Mouse (Mus musculus): ENCODE results near the gene Serpina11. TPM values are rescaled to one million over a fixed set of nuclear protein-coding genes. Genes with fewer than 3 reads are reported as not detected.
"Not testable (repeated sequence)": the region's sequence is repeated elsewhere in the genome, so short reads cannot be mapped to it uniquely, and the experiment has no call there.

Serpina11 gene
- polyA plus RNA-seq, 1 experiment, result not detected

DNA sequence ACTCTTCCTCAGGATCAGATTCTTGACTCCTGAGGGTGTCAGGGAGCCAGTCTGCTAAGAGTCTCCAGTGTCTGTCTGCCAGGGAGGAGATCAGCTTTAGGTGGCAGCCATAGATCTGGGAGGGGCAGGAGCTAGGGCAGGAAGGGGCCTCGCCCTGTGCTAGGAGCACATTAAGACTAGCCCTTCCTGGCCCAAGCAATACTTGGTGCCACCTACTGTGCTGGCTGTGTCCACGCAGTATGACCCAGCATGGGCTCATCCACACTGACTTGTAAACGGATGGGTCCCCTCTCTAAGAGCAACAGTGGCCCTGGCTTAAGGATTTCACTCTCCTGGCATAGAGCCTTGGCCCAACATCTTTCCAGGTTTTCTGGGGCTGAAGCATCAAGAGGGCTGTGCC is 31.0 kb downstream of the Serpina11 start, which contains the start of gene Serpina1e:
Gene Serpina1e, minus strand, starts transcription at position 178 of the 400 bp plus-strand sequence.
- H3K79me3 ChIP-seq (ENCODE audit: low read depth), result no peaks in the 10 kb centered on the region
- no peaks in the 10 kb centered on the region for H3K79me2 ChIP-seq (ENCODE audit: control insufficient read depth, insufficient read depth)
- no peak within 1 kb of the TSS for H3ac ChIP-seq (ENCODE audit: control insufficient read depth, insufficient read length, low read depth)
- no peak for TF ChIP-seq MAX (IDR thresholded peaks at IDR 0.05)
- TF ChIP-seq MYOD1 (IDR thresholded peaks at IDR 0.05; ENCODE audit: control insufficient read depth, insufficient read length, low read depth), result no peak
- TF ChIP-seq USF1 (IDR thresholded peaks at IDR 0.05; ENCODE audit: low read depth), result no peak
- no peak for TF ChIP-seq MYOG (IDR thresholded peaks at IDR 0.05; ENCODE audit: control insufficient read depth, extremely low read depth, insufficient read length)
- TF ChIP-seq FOSL1 (IDR thresholded peaks at IDR 0.05; ENCODE audit: insufficient read depth, low read length, poor library complexity, severe bottlenecking), result no peak
- no peak for TF ChIP-seq CEBPB (IDR thresholded peaks at IDR 0.05; ENCODE audit: low read depth)
- no peak for TF ChIP-seq CTCF (IDR thresholded peaks at IDR 0.05; ENCODE audit: control insufficient read depth, insufficient read depth, insufficient read length)
- H3K4me3 ChIP-seq (ENCODE audit: insufficient read depth, poor library complexity, severe bottlenecking), result no peak within 1 kb of the TSS
- no peaks in the 10 kb centered on the region for H3K36me3 ChIP-seq (ENCODE audit: control insufficient read depth, insufficient read depth)
- no peaks in the 10 kb centered on the region for H3K27me3 ChIP-seq (ENCODE audit: control insufficient read depth, insufficient read depth, insufficient read length)

DNA sequence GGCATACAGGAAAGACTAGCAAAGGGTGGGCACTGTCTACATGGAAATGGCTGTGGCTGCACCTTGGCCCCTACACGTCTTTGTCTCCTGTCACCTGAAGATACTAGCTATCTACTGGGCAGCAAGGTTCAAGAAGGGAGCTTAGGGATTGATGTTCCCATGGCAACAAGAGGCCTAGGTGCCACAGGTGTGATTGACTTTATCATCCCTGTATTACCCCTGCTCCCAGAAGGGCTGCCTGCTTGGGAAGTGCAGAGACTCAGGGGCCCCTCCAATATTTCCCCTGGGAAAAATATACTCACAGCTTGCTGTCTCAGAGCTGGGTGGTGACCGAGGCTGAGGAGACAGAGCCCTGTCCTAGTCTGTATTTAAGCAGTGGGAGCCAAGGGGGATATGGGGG is 33.2 kb downstream of the Serpina11 start:
- H3K79me2 ChIP-seq (ENCODE audit: control insufficient read depth, insufficient read depth); H3K4me3 ChIP-seq (ENCODE audit: insufficient read depth, poor library complexity, severe bottlenecking); H3K27me3 ChIP-seq (ENCODE audit: control insufficient read depth, insufficient read depth, insufficient read length); H3K79me3 ChIP-seq (ENCODE audit: low read depth); H3K36me3 ChIP-seq (ENCODE audit: control insufficient read depth, insufficient read depth); H3ac ChIP-seq (ENCODE audit: control insufficient read depth, insufficient read length, low read depth): not testable (repeated sequence)

DNA sequence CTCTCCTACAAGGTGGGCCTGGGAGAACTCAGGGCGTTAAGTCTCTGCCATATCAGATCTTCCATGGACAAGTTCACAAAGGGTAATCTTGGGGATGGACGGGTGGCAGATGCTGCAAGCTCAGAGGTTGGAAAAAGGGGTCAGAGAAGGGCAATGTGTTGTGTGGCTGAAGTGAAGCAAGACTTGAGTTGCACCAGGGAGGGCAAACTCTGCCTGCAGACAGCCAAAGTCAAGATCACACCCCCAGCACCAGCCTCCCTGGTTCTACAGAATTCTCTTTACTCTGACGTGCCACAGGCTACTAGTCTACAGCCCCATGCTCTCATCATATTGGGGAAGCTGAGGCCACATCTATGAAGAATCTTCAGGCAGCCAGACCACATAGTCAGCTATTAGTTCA is 36.8 kb downstream of the Serpina11 start:
- not testable (repeated sequence) for H3ac ChIP-seq (ENCODE audit: control insufficient read depth, insufficient read length, low read depth); H3K79me2 ChIP-seq (ENCODE audit: control insufficient read depth, insufficient read depth); H3K27me3 ChIP-seq (ENCODE audit: control insufficient read depth, insufficient read depth, insufficient read length); H3K4me3 ChIP-seq (ENCODE audit: insufficient read depth, poor library complexity, severe bottlenecking); H3K79me3 ChIP-seq (ENCODE audit: low read depth); H3K36me3 ChIP-seq (ENCODE audit: control insufficient read depth, insufficient read depth)

DNA sequence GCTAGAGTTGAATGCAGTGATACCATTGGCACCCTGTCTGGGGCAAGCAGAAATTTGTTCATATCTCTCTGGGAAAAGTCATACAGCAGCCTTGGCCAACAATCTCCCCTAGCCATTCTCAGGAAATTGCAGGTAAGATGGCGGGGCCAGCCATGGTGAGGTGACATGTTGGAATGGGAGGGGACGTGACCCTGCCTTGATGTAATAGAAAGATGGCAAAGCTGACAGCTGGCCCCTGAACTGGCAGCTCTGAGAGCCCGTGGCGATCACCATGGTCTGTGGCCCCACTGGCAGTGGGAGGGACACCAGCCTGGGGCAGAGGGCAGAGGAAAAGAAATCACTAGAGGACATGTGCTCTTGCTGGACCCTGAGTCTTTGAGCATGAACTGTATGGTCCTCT is 43.5 kb downstream of the Serpina11 start:
- H3K27me3 ChIP-seq (ENCODE audit: control insufficient read depth, insufficient read depth, insufficient read length), result no peaks in the 10 kb centered on the region
- no peaks in the 10 kb centered on the region for H3K79me2 ChIP-seq (ENCODE audit: control insufficient read depth, insufficient read depth)
- TF ChIP-seq CEBPB (IDR thresholded peaks at IDR 0.05; ENCODE audit: low read depth) (no peak), MYOD1 (IDR thresholded peaks at IDR 0.05; ENCODE audit: control insufficient read depth, insufficient read length, low read depth) (no peak), MYOG (IDR thresholded peaks at IDR 0.05; ENCODE audit: control insufficient read depth, extremely low read depth, insufficient read length) (no peak), MAX (IDR thresholded peaks at IDR 0.05) (no peak)
- H3K36me3 ChIP-seq (ENCODE audit: control insufficient read depth, insufficient read depth), result no peaks in the 10 kb centered on the region
- no peak overlapping the region for H3ac ChIP-seq (ENCODE audit: control insufficient read depth, insufficient read length, low read depth)
- H3K4me3 ChIP-seq (ENCODE audit: insufficient read depth, poor library complexity, severe bottlenecking), result no peak overlapping the region
- no peaks in the 10 kb centered on the region for H3K79me3 ChIP-seq (ENCODE audit: low read depth)

Other genes starting within 250 kb of the Serpina11 start
- 0.06 TPM for gene Serpina1d, start 216.4 kb downstream of the Serpina11 start, polyA plus RNA-seq (2012; fragmentation: generic; extraction: Trizol)
- gene Serpina1b, start 159.6 kb downstream of the Serpina11 start, polyA plus RNA-seq (2012; fragmentation: generic; extraction: Trizol), result not detected
- not detected for gene Serpina1a, start 126.4 kb downstream of the Serpina11 start, polyA plus RNA-seq (2012; fragmentation: generic; extraction: Trizol)
- gene Serpina1c, start 85.1 kb downstream of the Serpina11 start, polyA plus RNA-seq (2012; fragmentation: generic; extraction: Trizol), result not detected
- not detected for gene Serpina1e, start 31.0 kb downstream of the Serpina11 start, polyA plus RNA-seq (2012; fragmentation: generic; extraction: Trizol)
- 0.01 TPM for gene Serpina9, start 23.8 kb upstream of the Serpina11 start, polyA plus RNA-seq (2012; fragmentation: generic; extraction: Trizol)
- not detected for gene Serpina12, start 54.5 kb upstream of the Serpina11 start, polyA plus RNA-seq (2012; fragmentation: generic; extraction: Trizol)
- not detected for gene Serpina5, start 111.2 kb upstream of the Serpina11 start, polyA plus RNA-seq (2012; fragmentation: generic; extraction: Trizol)
- not detected for gene Serpina3a, start 122.8 kb upstream of the Serpina11 start, polyA plus RNA-seq (2012; fragmentation: generic; extraction: Trizol)
- gene Serpina3b, start 138.0 kb upstream of the Serpina11 start, polyA plus RNA-seq (2012; fragmentation: generic; extraction: Trizol), result not detected
- gene Serpina3c, start 163.9 kb upstream of the Serpina11 start, polyA plus RNA-seq (2012; fragmentation: generic; extraction: Trizol), result not detected
- gene Serpina3f, start 224.6 kb upstream of the Serpina11 start, polyA plus RNA-seq (2012; fragmentation: generic; extraction: Trizol), result not detected
- 0.14 TPM for gene Serpina3g, start 246.3 kb upstream of the Serpina11 start, polyA plus RNA-seq (2012; fragmentation: generic; extraction: Trizol)